Mouse (Mus musculus): ENCODE measurements around the gene Camkv.

GRCm38 (mm10) chr9:107996049-107996448, 60.6 kb downstream of the Camkv start, which contains the start of gene Gm20662:
- TF ChIP-seq CTCF (IDR thresholded peaks at IDR 0.05; ENCODE audit: borderline replicate concordance, insufficient read depth, low read length) (no peak), POLR2A (IDR thresholded peaks at IDR 0.05; ENCODE audit: low read depth, low read length) (no peak)

All from embryonic fibroblast, embryonic 13.5 days (primary cell).